In the genomic region with DNA sequence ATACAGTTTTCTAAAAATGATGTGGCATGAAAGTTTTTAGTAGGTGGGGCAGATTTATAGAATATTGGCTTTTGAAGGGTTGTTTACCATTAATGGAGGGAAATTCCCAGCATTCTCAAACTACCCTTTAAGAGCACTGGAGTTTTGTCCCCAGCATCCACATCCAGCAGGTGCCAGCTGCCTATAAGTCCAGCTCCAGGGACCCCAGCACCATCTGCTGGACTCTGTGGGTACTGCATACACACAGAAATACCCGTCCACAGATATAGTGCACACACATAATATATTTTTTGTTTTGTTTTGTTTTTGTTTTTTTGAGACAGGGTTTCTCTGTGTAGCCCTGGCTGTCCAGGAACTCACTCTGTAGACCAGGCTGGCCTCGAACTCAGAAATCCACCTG, we compare ENCODE assay signal across 8 mouse cellular contexts. TPM values are rescaled to one million over a fixed set of nuclear protein-coding genes. Genes with fewer than 3 reads are reported as not detected.
A peak's percentile ranks its signal among the peaks of the same experiment; 100 is the strongest.
DNase-seq lines count a peak whose midpoint lies in the region; ATAC-seq and TF ChIP-seq lines count a peak whose summit lies in the region.

No protein-coding gene starts in this region.

- 0 out of 2 replicates have a peak, but pooled peaks have one; percentile 27 for TF ChIP-seq CTCF in olfactory bulb, adult 2 months (IDR thresholded peaks at IDR 0.05; ENCODE audit: insufficient read depth, low read depth, low read length)

- no peak overlapping the region for H3K9ac ChIP-seq in limb, embryonic 11.5 days (ENCODE audit: low read length)

- WGBS in limb, embryonic 11.5 days = 52% methylated on average over 2 of the region's 2 CpGs
- 45% methylated on average over 2 of the region's 2 CpGs for WGBS in olfactory bulb, adult 2 months

- H3K27ac ChIP-seq in limb, embryonic 11.5 days (replicated peaks; ENCODE audit: low read depth, low read length) = no peak overlapping the region
- no peak overlapping the region for H3K27ac ChIP-seq in olfactory bulb, adult 2 months (ENCODE audit: insufficient read depth, low read depth, low read length)

- peaks cover 6% of the 10 kb centered on the region; the same call in 1 of the 2 replicates for H3K36me3 ChIP-seq in limb, embryonic 11.5 days (ENCODE audit: control insufficient read depth, insufficient read depth, low read length)

- H3K4me2 ChIP-seq in limb, embryonic 11.5 days (ENCODE audit: low read depth, severe bottlenecking) = no peak overlapping the region

- DNase-seq in layer of hippocampus, adult 18-20 months (ENCODE audit: low spot score in 2 of 2) = peak; percentile 50 to 75
- DNase-seq in layer of hippocampus, postnatal 36 days = no peak
- DNase-seq in Muller cell, postnatal 12 days (ENCODE audit: inconsistent ontology term) = peak; percentile 44
- DNase-seq in cerebellum, adult 9-10 months = peak; percentile 78
- peak; percentile 14 for DNase-seq in gastrocnemius, postnatal 25 days
- peak; percentile 86 for DNase-seq in limb, embryonic 11.5 days (ENCODE audit: low spot score)
- peak; percentile 91 for DNase-seq in thymus, postnatal 4 days

- no peak overlapping the region for H3K4me3 ChIP-seq in limb, embryonic 11.5 days (ENCODE audit: low read depth, low read length)
- no peak overlapping the region for H3K4me3 ChIP-seq in olfactory bulb, adult 2 months (ENCODE audit: insufficient read depth, low read depth, low read length)

- ATAC-seq in limb, embryonic 11.5 days (ENCODE audit: insufficient number of reproducible peaks, low FRiP score, low TSS enrichment, low read depth) = no peak

- H3K9me3 ChIP-seq in limb, embryonic 11.5 days (ENCODE audit: control insufficient read depth, low read length) = no peaks in the 10 kb centered on the region

- H3K4me1 ChIP-seq in limb, embryonic 11.5 days (ENCODE audit: control insufficient read depth, insufficient read depth, low read length) = peaks cover 4% of the 10 kb centered on the region
- peaks cover 19% of the 10 kb centered on the region; the same call in 1 of the 2 replicates for H3K4me1 ChIP-seq in olfactory bulb, adult 2 months (ENCODE audit: control insufficient read depth, insufficient read depth, low read length)

- no peaks in the 10 kb centered on the region for H3K27me3 ChIP-seq in limb, embryonic 11.5 days (ENCODE audit: control insufficient read depth, insufficient read depth, low read length)

- no peak for TF ChIP-seq POLR2A in olfactory bulb, adult 2 months (IDR thresholded peaks at IDR 0.05; ENCODE audit: insufficient read depth, low read depth, low read length)

RNA-seq across cellular contexts. Expression of a gene that starts 2.2 kb away (rescaled TPM):
- 100 to 1,000 TPM; 255 to 271 TPM for total RNA-seq in layer of hippocampus, adult 18-20 months (2021)
- 100 to 1,000 TPM; 260 to 262 TPM for total RNA-seq in layer of hippocampus, postnatal 36 days (2021)
- total RNA-seq in gastrocnemius, postnatal 25 days (2021) = 10 to 100 TPM; 46.8 to 54.9 TPM
- polyA plus RNA-seq in limb, embryonic 11.5 days (2014; fragmentation: Nextera tagmentation; extraction: Ambion mirVana) = 45.4 and 52.0 TPM in 2 replicates
- 430 TPM in 1 of 2 replicates, not detected in the other for polyA plus RNA-seq in olfactory bulb, adult 2 months (2012; ENCODE audit: insufficient read depth, insufficient read length, low replicate concordance, missing spikeins)

RNA-seq across cellular contexts. Expression of a gene that starts 21.7 kb away (rescaled TPM):
- 10 to 100 TPM; 74.6 to 84.3 TPM for total RNA-seq in layer of hippocampus, adult 18-20 months (2021)
- total RNA-seq in layer of hippocampus, postnatal 36 days (2021) = 10 to 100 TPM; 76.0 to 81.9 TPM
- total RNA-seq in gastrocnemius, postnatal 25 days (2021) = 1 to 10 TPM; 5.8 to 6.1 TPM
- 99.6 and 107 TPM in 2 replicates for polyA plus RNA-seq in limb, embryonic 11.5 days (2014; fragmentation: Nextera tagmentation; extraction: Ambion mirVana)
- polyA plus RNA-seq in olfactory bulb, adult 2 months (2012; ENCODE audit: insufficient read depth, insufficient read length, low replicate concordance, missing spikeins) = not detected in 2 replicates

RNA-seq across cellular contexts. Expression of a gene that starts 22.2 kb away (rescaled TPM):
- 10 to 100 TPM; 26.1 to 30.9 TPM for total RNA-seq in layer of hippocampus, adult 18-20 months (2021)
- total RNA-seq in layer of hippocampus, postnatal 36 days (2021) = 10 to 100 TPM; 29.7 to 31.4 TPM
- 10 to 100 TPM; 20.4 to 21.4 TPM for total RNA-seq in gastrocnemius, postnatal 25 days (2021)
- 86.2 and 89.3 TPM in 2 replicates for polyA plus RNA-seq in limb, embryonic 11.5 days (2014; fragmentation: Nextera tagmentation; extraction: Ambion mirVana)
- not detected in 2 replicates for polyA plus RNA-seq in olfactory bulb, adult 2 months (2012; ENCODE audit: insufficient read depth, insufficient read length, low replicate concordance, missing spikeins)

RNA-seq across cellular contexts. Expression of a gene that starts 27.6 kb away (rescaled TPM):
- 10 to 100 TPM; 30.6 to 34.9 TPM for total RNA-seq in layer of hippocampus, adult 18-20 months (2021)
- total RNA-seq in layer of hippocampus, postnatal 36 days (2021) = 10 to 100 TPM; 28.6 to 30.5 TPM
- 10 to 100 TPM; 12.3 to 13.4 TPM for total RNA-seq in gastrocnemius, postnatal 25 days (2021)
- polyA plus RNA-seq in limb, embryonic 11.5 days (2014; fragmentation: Nextera tagmentation; extraction: Ambion mirVana) = 33.9 and 39.2 TPM in 2 replicates
- polyA plus RNA-seq in olfactory bulb, adult 2 months (2012; ENCODE audit: insufficient read depth, insufficient read length, low replicate concordance, missing spikeins) = not detected in 2 replicates

RNA-seq across cellular contexts. Expression of a gene that starts 39.7 kb away (rescaled TPM):
- 100 to 1,000 TPM; 163 to 183 TPM for total RNA-seq in layer of hippocampus, adult 18-20 months (2021)
- total RNA-seq in layer of hippocampus, postnatal 36 days (2021) = 100 to 1,000 TPM; 173 to 175 TPM
- total RNA-seq in gastrocnemius, postnatal 25 days (2021) = 10 to 100 TPM; 38.2 to 39.6 TPM
- 169 and 180 TPM in 2 replicates for polyA plus RNA-seq in limb, embryonic 11.5 days (2014; fragmentation: Nextera tagmentation; extraction: Ambion mirVana)
- 225 TPM in 1 of 2 replicates, not detected in the other for polyA plus RNA-seq in olfactory bulb, adult 2 months (2012; ENCODE audit: insufficient read depth, insufficient read length, low replicate concordance, missing spikeins)

Comparison
In these comparisons a context has a peak if more than half of its experiments do, and no peak if none do; other contexts are left out.
1. DNase-seq: peak in layer of hippocampus, adult 18-20 months (2 of 2), Muller cell, postnatal 12 days (single experiment), cerebellum, adult 9-10 months (single experiment), gastrocnemius, postnatal 25 days (single experiment), limb, embryonic 11.5 days (single experiment) and thymus, postnatal 4 days (single experiment); none in layer of hippocampus, postnatal 36 days (0 of 2).
2. RNA of a gene that starts 2.2 kb away (total RNA-seq): 255 to 271 TPM in layer of hippocampus, adult 18-20 months and 260 to 262 TPM in layer of hippocampus, postnatal 36 days; 46.8 to 54.9 TPM in gastrocnemius, postnatal 25 days; every median in the first group is over 4 times any median in the second.
3. RNA of a gene that starts 21.7 kb away (total RNA-seq): 74.6 to 84.3 TPM in layer of hippocampus, adult 18-20 months and 76.0 to 81.9 TPM in layer of hippocampus, postnatal 36 days; 5.8 to 6.1 TPM in gastrocnemius, postnatal 25 days; every median in the first group is over 10 times any median in the second.